Mouse (Mus musculus) olfactory bulb, adult 2 months (tissue): Measurements from ENCODE around the gene Cenpa.

Experiments
- CTCF ChIP-seq: fragments of 200-500 bp; IDR thresholded peaks from 2 replicates; pipeline ENCODE4 v1.5.1; 2012; ENCODE audit warnings: low read depth, mild to moderate bottlenecking, low read length, moderate library complexity; ENCODE audit not compliant: insufficient read depth
- POLR2A ChIP-seq: fragments of 200-500 bp; IDR thresholded peaks from 2 replicates; pipeline ENCODE4 v1.6.1; 2012; ENCODE audit warnings: mild to moderate bottlenecking, low read depth, low read length, moderate library complexity; ENCODE audit not compliant: insufficient read depth

DNA sequence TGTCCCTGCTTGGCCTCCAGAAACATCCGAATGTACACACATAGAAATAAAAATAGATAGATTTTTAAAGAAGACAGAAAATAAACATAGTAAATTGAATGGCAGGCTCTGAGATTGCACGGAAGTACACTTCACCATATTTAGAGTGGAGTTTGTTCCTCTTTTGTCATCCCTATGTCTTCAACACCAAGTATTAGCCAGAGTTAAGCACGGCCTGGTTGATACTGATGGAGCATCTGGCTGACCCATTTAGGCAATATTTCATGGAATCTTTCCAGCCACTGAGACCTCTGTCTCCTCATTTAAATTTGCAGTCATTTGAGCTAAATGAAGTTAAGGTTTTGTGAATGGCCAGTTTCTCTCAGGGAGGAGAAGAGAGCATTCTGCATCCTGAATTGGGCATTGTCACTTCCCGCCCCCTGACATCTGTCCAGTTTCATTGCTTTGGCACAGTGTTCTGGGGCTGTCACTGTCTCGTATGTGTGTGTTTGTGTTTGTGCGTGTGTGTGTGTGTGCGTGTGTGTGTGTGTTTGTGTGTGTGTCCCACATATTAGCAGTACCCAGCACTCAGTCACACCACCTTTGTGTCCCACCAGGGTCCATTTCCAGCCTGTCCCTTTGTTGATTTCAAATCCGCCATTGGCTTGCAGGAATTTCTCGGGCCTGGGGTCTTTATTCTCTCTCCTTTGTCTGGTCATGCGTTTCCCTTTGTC is 51.6 kb downstream of the Cenpa start:
- TF ChIP-seq POLR2A (no peak), CTCF (no peak)
